Mouse (Mus musculus) cerebellum, adult 2 months (tissue): ENCODE results near the gene Phyhipl.

Experiments used
- CTCF ChIP-seq: fragments of 200-500 bp; IDR thresholded peaks from 2 replicates; pipeline ENCODE4 v1.5.1; 2011; ENCODE audit warnings: low read depth, mild to moderate bottlenecking, control low read depth, low read length, moderate library complexity, borderline replicate concordance; ENCODE audit not compliant: insufficient read depth
- POLR2A ChIP-seq: fragments of 200-500 bp; IDR thresholded peaks from 2 replicates; pipeline ENCODE4 v1.6.1; 2011; ENCODE audit warnings: low read length, control low read depth, borderline replicate concordance; ENCODE audit not compliant: insufficient read depth

DNA sequence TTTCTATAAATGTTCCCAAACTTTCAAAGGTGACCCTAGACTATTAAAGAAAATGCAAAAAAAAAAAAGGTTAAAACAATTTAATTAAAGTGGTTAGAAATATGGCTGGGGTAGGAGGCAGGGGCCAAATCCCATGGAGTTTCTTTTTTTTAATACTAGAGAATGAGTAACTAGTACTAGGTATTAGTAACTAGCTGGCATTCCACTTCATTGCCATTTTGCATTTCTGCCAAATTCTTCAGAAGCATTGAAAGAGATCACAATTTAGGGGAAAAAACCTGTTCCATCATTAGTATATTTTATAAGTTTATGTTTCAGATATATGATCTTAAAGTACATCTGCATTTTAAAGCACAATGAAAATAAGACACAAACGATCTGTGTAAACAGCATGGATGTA is 71.6 kb downstream of the Phyhipl start:
- no peak for TF ChIP-seq POLR2A
- TF ChIP-seq CTCF, result no peak
